Mouse (Mus musculus): ENCODE measurements at regions not wholly inside any gene's neighbourhood (a gene's known extent, or its start where the extent isn't known, plus 50 kb on each side); places are given as distances from the start of the nearest gene placed in this dataset.

DNA sequence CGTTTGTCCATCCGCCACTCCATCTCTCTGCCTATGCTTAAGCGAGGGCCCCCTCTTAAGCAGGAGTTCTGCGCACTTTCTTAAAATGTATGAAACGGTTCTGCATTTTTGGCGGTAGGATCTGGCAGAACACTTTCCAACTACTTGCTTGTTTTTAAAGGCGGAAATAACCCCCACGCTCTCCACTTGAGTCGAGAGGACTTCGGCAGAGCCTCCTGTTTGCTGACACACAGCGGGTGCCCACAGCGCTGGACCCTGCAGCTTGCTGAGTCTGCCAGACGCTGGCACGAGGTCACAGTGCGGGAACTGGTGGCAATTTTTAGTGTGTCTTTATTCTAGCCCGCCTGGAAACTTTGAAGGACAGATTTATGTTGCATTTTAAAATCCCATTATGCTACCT is 299.5 kb upstream of the Tbx3 start:
- Histone ChIP-seq H3K9me3 (ENCODE audit: low read length) (no peaks in the 10 kb centered on the region), H3K27me3 (replicated peaks; ENCODE audit: insufficient read depth, low read length) (no peaks in the 10 kb centered on the region), H3K27ac (ENCODE audit: low read length) (no peak overlapping the region), H3K4me2 (replicated peaks; ENCODE audit: low read depth, low read length) (peak overlapping the region; percentile 17; the same call in 1 of the 2 replicates), H3K9ac (replicated peaks; ENCODE audit: low read depth) (no peak overlapping the region), H3K36me3 (ENCODE audit: insufficient read depth, low read length) (no peaks in the 10 kb centered on the region), H3K4me1 (ENCODE audit: insufficient read depth, low read depth, low read length) (peaks cover 8% of the 10 kb centered on the region; the same call in 1 of the 2 replicates), H3K4me3 (ENCODE audit: low read depth, low read length) (no peak overlapping the region)
- TF ChIP-seq EP300 (IDR thresholded peaks at IDR 0.05) (no peak), CTCF (IDR thresholded peaks at IDR 0.05) (no peak)
- 19% methylated on average over 16 of the region's 16 CpGs for WGBS
- DNase-seq (ENCODE audit: low spot score) (peak; percentile 25), ATAC-seq (peak; percentile 48; the same call in 1 of the 2 replicates)

DNA sequence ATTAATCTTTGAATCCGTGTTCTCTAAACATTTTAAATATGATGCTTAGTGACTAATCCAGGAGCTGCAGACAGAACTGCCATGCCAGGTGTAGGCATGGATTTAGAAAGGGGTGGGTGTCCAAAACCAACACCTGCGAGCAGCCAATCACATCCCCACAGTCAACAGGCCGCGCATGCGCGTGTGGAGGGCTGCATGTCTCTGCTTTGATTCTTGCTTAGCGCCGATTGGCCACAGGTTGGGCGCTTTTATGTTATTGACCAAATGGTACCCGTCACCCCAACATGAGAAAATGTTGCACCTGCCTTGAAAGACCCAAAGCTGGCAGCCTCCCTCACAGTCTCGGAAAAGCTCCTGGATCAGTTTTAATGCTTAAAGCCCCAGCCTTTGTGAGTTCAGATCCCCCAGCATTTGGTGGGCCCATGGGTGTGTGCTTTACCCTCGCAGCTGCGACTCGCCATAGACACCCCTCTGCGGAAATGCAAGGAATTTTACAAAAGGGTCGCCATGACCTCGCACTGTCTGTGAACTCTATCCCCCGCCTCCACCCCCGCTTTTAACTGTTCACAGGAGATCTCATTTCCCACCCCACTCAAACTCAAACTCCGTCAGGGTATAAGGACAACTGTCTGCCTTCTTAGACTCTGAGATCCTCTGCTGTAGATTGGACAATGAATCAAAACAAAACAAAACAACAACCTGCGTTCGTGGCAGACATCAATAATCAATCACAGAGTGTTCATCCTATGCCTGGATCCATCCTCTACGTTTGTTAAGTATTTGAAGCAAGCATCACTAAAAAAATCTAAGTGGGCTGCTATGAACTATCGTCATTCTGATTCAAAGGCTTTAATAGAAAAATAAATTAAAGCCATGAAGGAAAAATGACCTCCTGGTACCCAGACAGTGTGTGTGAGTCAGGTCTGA is 296.4 kb upstream of the Tbx3 start:
- 77% methylated on average over 24 of the region's 24 CpGs for WGBS
- H3K27me3 ChIP-seq (replicated peaks; ENCODE audit: insufficient read depth, low read length) = no peaks in the 10 kb centered on the region
- TF ChIP-seq CTCF (IDR thresholded peaks at IDR 0.05) = no peak
- no peak for TF ChIP-seq EP300 (IDR thresholded peaks at IDR 0.05)
- no peaks in the 10 kb centered on the region for H3K36me3 ChIP-seq (ENCODE audit: insufficient read depth, low read length)
- H3K4me2 ChIP-seq (replicated peaks; ENCODE audit: low read depth, low read length) = no peak overlapping the region
- DNase-seq (ENCODE audit: low spot score) = no peak
- peaks cover 8% of the 10 kb centered on the region; the same call in 1 of the 2 replicates for H3K4me1 ChIP-seq (ENCODE audit: insufficient read depth, low read depth, low read length)
- H3K9ac ChIP-seq (replicated peaks; ENCODE audit: low read depth) = no peak overlapping the region
- ATAC-seq = no peak
- H3K9me3 ChIP-seq (ENCODE audit: low read length) = no peaks in the 10 kb centered on the region
- H3K27ac ChIP-seq (ENCODE audit: low read length) = no peak overlapping the region
- H3K4me3 ChIP-seq (ENCODE audit: low read depth, low read length) = no peak overlapping the region

DNA sequence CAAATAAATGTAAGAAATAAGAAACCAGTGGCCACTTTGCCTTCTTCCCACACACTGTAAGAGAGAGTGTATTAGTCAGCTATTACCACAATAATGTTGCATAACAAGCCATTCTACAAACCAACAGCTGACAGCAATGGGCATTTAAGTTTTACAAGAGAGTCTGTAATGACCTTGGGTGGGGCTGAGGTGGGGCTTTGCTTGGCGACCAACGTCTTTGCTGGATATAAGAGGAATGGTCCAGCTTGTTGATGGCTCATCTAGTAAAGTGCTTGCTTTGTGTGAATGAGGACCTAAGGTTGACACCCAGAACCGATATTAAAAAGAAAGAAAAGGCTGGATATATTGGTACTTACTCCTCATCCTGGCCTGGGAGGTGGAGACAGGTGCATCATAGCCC is 295.6 kb upstream of the Tbx3 start:
- TF ChIP-seq CTCF (IDR thresholded peaks at IDR 0.05) (no peak), EP300 (IDR thresholded peaks at IDR 0.05) (no peak)
- no peak for DNase-seq (ENCODE audit: low spot score)
- H3K9me3 ChIP-seq (ENCODE audit: low read length) = no peaks in the 10 kb centered on the region
- H3K27ac ChIP-seq (ENCODE audit: low read length) = no peak overlapping the region
- H3K4me1 ChIP-seq (ENCODE audit: insufficient read depth, low read depth, low read length) = peaks cover 8% of the 10 kb centered on the region; the same call in 1 of the 2 replicates
- H3K4me3 ChIP-seq (ENCODE audit: low read depth, low read length) = no peak overlapping the region
- no peaks in the 10 kb centered on the region for H3K36me3 ChIP-seq (ENCODE audit: insufficient read depth, low read length)
- 66% methylated on average over 3 of the region's 3 CpGs for WGBS
- no peak overlapping the region for H3K9ac ChIP-seq (replicated peaks; ENCODE audit: low read depth)
- no peak for ATAC-seq
- H3K27me3 ChIP-seq (replicated peaks; ENCODE audit: insufficient read depth, low read length) = no peaks in the 10 kb centered on the region
- H3K4me2 ChIP-seq (replicated peaks; ENCODE audit: low read depth, low read length) = no peak overlapping the region

DNA sequence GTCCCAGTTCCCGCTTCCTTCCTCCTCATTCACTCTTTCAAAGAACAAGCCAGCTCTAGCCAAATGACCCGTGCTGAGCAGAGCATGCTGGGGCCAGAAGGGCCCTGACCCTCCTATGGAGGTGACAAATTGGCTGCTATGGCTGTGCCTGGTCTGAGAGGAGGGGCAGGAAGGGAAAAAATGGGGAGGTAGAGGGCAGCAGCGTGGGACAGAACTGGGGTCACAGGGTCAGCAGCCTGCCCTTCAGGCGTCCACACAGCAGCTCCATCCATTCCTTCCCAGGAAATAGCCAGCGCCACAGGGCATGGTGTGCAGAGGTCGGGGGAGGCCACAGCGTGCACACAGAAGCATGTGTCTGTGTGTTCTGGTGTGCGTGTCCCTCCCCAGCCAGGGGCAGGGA is 292.2 kb upstream of the Tbx3 start:
- 54% methylated on average over 8 of the region's 8 CpGs for WGBS
- Histone ChIP-seq H3K9me3 (ENCODE audit: low read length) (no peaks in the 10 kb centered on the region), H3K4me1 (ENCODE audit: insufficient read depth, low read depth, low read length) (no peaks in the 10 kb centered on the region), H3K27me3 (replicated peaks; ENCODE audit: insufficient read depth, low read length) (no peaks in the 10 kb centered on the region), H3K36me3 (ENCODE audit: insufficient read depth, low read length) (no peaks in the 10 kb centered on the region), H3K4me2 (replicated peaks; ENCODE audit: low read depth, low read length) (no peak overlapping the region), H3K9ac (replicated peaks; ENCODE audit: low read depth) (no peak overlapping the region), H3K27ac (ENCODE audit: low read length) (no peak overlapping the region), H3K4me3 (ENCODE audit: low read depth, low read length) (no peak overlapping the region)
- TF ChIP-seq CTCF (IDR thresholded peaks at IDR 0.05) = no peak
- DNase-seq (ENCODE audit: low spot score) (no peak), ATAC-seq (peak; percentile 32)

DNA sequence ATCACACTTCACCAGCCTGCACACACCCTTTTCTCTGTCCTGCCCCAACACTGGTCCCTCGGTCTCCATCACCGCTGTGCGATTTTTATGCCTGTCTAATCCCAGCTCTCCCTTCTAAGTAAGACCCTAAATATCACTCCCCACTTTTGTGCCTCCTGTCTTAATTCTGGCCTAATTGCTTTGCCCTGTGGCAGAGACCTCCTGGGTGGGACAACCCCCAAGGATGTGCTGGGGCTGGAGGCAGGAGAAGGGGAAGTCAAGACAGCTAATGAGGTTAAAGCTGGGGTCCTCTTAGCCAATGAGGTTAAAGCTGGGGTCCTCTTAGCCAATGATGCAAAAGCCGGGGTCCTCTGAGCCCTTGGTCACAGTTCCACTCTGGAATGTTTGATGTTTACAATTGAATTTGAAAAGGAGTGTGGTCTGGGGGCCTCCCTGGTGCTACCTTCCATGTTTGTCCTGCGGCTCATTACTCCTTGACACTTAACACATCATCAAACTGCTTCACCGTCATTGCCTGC is 290.5 kb upstream of the Tbx3 start:
- no peaks in the 10 kb centered on the region for H3K4me1 ChIP-seq (ENCODE audit: insufficient read depth, low read depth, low read length)
- no peaks in the 10 kb centered on the region for H3K36me3 ChIP-seq (ENCODE audit: insufficient read depth, low read length)
- no peak overlapping the region for H3K27ac ChIP-seq (ENCODE audit: low read length)
- no peak for ATAC-seq
- no peak overlapping the region for H3K4me2 ChIP-seq (replicated peaks; ENCODE audit: low read depth, low read length)
- H3K4me3 ChIP-seq (ENCODE audit: low read depth, low read length) = no peak overlapping the region
- no peak for DNase-seq (ENCODE audit: low spot score)
- TF ChIP-seq EP300 (IDR thresholded peaks at IDR 0.05) = no peak
- no peak overlapping the region for H3K9ac ChIP-seq (replicated peaks; ENCODE audit: low read depth)
- WGBS = 60% methylated on average over 6 of the region's 6 CpGs
- H3K27me3 ChIP-seq (replicated peaks; ENCODE audit: insufficient read depth, low read length) = no peaks in the 10 kb centered on the region
- H3K9me3 ChIP-seq (ENCODE audit: low read length) = no peaks in the 10 kb centered on the region

DNA sequence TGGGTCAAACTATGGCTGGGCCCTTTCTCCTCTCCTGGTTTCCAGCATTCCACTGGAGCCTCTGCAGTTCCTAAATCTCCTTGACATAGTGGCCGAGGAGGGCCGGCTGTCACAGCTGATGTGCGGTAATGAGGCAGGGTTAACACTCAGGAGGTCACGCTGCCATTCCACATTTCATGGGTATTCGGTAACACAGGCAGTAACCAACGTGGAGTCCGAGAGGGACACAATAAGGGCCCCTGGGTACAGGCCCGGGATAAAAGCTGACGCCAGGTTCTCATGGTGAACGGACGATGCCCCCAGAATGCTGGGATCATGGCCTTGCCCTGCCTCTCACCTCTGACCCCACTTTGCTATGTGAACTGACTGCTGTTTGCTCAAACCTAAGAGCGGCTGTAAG is 289.0 kb upstream of the Tbx3 start:
- H3K27ac ChIP-seq (ENCODE audit: low read length) = no peak overlapping the region
- no peaks in the 10 kb centered on the region for H3K36me3 ChIP-seq (ENCODE audit: insufficient read depth, low read length)
- H3K4me2 ChIP-seq (replicated peaks; ENCODE audit: low read depth, low read length) = no peak overlapping the region
- H3K9ac ChIP-seq (replicated peaks; ENCODE audit: low read depth) = no peak overlapping the region
- no peak for ATAC-seq
- H3K9me3 ChIP-seq (ENCODE audit: low read length) = no peaks in the 10 kb centered on the region
- H3K4me1 ChIP-seq (ENCODE audit: insufficient read depth, low read depth, low read length) = no peaks in the 10 kb centered on the region
- DNase-seq (ENCODE audit: low spot score) = no peak
- H3K4me3 ChIP-seq (ENCODE audit: low read depth, low read length) = no peak overlapping the region
- 72% methylated on average over 12 of the region's 12 CpGs for WGBS
- TF ChIP-seq EP300 (IDR thresholded peaks at IDR 0.05) (no peak), CTCF (IDR thresholded peaks at IDR 0.05) (no peak)
- H3K27me3 ChIP-seq (replicated peaks; ENCODE audit: insufficient read depth, low read length) = no peaks in the 10 kb centered on the region

All from lung, postnatal 0 days (tissue).